Mouse (Mus musculus): ENCODE measurements at regions not wholly inside any gene's neighbourhood (a gene's known extent, or its start where the extent isn't known, plus 50 kb on each side); places are given as distances from the start of the nearest gene placed in this dataset.

DNA sequence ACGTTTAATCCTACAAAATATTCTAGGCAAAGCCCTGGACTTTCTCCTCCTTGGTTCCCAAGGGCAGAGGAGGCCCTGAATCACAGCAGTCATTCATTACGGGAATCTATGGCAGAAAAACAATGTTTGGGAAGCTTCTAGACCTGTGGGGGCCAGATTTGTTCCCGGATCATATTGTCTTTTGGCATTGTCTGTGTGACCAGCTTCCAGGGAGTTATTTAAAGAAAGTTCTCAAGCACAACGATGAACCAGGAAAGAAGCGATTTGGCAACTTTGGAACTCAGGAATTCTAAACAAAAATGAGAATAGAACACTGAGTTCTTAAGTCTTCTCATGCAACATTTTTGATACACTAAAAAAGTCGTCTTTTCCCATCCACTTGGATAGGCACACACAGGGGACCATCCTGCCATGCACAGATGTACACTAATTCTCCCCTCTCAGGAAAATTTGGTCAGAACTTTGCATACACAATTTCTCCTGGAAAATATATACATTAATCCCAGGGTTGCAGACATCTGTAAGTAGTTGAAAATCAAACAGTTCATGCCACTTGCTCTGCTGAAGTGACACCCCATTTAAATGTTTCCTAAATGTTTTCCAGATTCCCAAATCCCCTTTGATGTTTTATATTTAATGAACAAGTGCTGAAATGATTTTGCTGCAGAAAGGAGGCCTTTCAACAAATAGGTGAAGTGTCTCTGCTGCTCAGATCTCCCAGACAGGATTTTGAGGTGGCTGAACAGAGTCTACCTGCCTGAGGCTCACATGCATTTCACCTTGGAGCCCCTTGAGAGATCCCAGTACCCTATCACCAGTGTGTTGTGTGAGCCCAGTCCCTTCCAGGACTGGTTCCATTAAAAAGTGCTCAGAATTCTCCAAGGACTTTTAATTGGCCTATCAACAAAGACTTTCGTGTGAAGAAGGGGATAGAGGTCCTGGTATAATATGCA lies 548.9 kb upstream of the Nrp1 start:
- DNase-seq (ENCODE audit: low spot score in 2 of 2) = peak in 1 of 2 experiments; percentile 20

DNA sequence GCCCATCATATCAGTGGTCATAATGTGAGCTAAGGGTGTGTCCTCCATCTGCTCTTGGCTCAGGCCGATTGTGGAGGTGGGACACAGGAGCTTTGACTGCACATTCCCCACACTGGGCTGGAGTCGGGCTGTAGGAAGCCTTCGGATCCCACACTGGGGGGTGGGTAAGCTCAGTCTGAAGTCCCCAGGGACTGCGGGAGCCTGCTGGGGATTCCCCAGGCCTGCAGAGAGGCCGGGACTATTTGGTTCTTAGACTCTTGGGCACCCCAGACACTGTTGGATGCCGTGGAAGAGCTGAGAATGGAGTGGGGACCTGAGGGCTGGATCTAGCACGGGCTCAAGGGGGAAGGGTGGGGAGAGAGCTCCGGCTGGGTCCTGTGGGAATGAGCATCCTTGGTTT lies 547.1 kb upstream of the Nrp1 start:
- DNase-seq (ENCODE audit: low spot score in 2 of 2) = no peak

DNA sequence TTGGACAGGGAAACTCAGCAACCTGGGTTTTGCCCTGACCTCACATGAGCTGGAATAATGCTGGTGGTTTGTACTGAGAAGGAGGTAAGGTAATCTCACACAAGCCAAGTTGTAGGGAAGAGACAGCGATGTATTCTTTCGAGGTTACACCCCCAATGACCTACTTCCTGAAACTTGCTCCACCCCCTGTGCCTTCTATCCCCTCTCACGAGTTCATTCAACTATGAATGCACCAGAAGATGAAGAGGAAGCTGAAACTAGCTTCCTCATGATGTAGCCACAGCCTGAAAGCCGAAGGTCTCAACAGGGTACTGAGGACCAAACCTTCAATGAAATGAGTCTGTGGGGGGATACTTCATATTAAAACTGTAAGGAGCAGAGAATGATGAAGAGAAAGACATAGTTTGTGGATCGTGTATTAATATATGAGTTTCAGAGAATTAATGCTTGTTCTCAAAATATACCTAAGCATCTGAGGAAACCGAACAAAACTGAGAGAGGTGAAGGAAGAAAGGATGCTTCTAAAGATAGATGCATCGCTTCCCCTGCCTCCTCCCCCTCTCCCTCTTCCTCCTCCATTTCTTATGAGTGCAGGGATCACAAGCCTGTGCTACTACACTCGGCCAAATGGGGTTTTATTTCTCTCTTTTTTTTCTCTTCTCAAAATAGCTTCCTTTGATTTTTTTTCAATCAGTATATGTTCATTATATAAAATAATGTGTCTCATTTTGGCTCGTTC lies 543.5 kb upstream of the Nrp1 start:
- no peak for DNase-seq (ENCODE audit: low spot score in 2 of 2)

DNA sequence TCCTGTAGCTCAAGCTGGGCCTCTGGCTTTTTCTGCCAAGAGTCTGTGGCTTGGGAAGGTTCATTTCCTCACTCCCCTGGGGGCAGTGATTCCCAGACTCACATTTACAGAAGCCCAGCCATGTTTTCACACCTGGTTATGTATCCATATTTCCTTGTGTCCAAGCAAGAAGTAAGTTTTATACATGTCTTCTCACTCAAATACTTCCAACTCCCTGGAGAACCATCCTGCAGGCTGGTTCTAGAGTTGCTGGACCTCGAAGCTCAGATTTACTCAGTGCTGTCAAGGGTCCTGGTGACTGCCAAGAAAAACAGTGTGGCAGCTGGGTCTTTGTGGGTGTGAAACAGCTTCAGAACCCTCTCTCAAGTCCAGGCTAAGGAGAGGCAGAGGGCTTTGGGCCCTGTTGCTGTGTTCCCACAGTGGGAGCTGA lies 537.6 kb upstream of the Nrp1 start:
- DNase-seq (ENCODE audit: low spot score in 2 of 2) = peak in 1 of 2 experiments; percentile 33

DNA sequence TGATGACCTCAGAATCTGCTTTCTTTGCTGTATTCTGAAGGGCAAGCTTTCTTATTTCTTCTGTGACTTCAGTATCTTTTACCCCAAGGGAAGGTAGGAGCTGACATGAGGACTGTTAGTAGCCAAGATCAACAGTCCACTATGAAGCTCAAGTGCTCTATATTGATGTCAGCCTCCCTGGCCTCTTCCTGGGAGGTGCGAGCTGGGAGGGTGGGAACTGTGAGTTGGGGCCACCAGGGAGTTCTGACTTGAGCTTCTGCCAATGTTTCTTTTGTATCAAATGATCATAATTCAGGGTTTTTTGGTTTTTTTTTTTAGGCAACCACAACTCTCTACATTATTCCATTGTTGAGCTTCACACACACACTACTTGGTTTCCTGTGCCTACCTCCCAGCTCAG lies 536.8 kb upstream of the Nrp1 start:
- DNase-seq (ENCODE audit: low spot score in 2 of 2) = peak in 1 of 2 experiments; percentile 53

DNA sequence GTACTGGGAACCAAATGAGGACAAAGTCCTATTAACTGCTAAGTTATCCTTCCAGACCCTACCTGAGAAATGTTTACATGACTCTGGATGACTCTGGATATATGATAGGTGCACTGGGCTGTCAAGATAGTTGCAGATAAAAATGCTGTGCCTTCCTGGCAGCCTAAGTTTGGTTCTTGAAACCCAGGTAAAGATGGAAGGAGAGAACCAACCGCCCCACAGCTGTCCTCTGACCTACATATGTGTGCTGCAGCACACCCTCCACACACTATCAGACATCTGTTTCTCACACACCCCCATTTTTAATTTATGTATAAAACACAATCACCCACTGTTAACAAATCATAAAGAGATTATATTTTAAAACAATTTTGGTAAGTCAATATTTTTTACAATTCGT lies 533.4 kb upstream of the Nrp1 start:
- no peak for DNase-seq (ENCODE audit: low spot score in 2 of 2)

DNA sequence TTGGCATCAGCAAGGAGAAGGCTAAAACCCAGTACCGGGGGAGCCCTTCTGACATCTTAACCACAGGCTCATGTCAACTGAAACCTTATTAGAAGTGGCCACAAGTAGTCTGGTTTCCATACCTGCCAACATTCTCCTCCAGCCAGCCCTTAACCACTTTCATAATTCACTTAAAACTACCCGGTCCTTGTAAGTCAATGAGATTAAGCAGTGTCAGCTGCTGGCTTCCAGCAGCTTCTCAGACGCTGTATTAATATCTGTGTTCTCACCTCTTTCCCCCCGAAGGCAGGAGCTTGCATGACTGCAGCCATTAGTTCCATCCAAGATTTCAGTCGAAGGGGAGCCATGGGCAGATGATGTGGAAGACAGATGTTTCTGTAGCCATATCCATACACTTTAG lies 530.6 kb upstream of the Nrp1 start:
- no peak for DNase-seq (ENCODE audit: low spot score in 2 of 2)

DNA sequence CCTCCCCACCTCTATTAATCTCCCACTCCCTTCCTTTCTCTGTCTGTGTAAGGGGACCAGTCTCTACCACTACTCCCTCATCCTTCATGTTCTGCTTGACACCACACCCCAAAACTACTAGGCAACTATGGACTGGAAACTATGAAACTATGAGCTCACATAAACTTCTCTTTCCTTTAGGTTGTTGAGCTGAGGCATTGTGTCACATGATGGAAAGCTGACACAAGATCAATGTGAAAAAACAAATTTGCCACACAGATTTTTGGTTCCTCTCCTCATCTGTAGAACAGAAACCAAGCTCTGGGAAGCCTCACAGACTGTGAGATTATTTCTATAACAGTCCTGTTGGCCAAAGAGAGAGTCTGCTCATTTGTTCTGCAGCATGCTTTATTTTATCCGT lies 528.7 kb upstream of the Nrp1 start:
- no peak for DNase-seq (ENCODE audit: low spot score in 2 of 2)

DNA sequence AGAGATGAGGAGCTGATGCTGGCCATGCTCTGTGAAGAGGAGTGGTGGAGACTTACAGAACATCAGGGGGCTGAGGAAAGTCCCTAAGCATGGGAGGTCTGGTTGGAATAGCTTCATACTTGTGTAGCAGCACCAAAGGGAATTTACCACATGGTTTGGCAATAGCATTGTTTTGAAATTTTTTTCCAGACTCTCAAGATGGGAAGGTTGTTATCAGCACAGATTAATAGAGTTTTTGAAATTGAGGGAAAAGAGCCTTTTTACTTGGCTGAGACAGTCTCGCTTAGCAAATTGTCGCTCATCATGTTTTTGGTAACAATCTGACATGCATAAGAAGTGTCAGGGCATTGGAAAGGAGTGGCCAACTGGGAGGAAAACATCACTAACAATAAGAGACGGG lies 524.4 kb upstream of the Nrp1 start:
- peak in 1 of 2 experiments; percentile 18 for DNase-seq (ENCODE audit: low spot score in 2 of 2)

DNA sequence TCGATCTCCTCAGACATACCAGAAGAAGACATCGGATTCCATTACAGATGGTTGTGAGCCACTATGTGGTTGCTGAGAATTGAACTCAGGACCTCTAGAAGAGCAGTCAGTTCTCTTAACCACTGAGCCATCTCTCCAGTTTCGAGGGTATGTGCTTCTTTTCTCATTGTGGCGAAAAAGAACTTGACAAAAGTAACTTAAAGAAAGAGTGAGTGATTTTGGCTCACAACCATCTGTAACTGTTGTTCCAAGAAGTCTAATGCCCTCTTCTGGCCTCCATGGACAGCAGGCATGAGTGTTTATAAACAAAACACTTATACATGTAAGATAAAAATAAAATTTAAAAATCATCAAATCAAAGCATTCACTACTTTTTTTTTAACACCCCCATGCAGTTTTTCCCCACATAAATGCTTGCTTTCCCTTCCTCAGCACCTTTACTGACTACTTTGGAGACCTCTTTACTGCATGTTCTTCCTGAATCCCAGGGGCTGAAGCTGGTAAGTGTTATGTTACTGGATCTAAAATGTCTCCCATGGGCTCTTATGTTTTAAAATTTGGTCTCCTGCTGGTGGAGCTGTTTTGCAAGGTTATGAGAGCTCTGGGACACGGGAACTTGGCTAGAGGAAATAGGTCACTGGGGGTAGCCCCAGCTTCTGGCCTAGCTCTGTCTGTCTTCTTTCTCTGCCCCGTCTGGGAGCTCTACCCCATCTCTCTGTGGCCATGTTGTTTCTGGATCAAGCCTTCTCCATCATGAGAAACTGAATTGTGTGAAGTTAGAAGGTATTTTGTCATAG lies 521.8 kb upstream of the Nrp1 start:
- no peak for DNase-seq (ENCODE audit: low spot score in 2 of 2)

DNA sequence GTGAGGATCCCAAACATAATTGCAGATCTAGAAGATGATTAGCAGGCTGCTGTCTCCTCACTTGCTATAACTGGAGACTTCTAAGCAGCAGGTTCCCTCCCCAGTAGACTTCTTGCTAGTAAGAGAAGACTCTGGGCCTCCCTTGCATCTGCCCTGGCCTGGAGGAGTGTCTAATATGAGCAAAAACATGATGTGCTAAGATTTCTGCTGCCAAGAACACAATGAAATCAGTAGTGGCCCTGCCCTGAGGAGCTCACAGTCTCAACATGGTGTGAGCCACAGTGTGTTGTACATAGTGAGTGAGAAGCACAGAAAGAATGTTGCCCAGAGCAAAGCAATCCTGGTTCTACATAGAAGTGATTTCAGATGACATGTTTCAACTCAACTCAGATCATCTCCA lies 520.1 kb upstream of the Nrp1 start:
- DNase-seq (ENCODE audit: low spot score in 2 of 2) = no peak

DNA sequence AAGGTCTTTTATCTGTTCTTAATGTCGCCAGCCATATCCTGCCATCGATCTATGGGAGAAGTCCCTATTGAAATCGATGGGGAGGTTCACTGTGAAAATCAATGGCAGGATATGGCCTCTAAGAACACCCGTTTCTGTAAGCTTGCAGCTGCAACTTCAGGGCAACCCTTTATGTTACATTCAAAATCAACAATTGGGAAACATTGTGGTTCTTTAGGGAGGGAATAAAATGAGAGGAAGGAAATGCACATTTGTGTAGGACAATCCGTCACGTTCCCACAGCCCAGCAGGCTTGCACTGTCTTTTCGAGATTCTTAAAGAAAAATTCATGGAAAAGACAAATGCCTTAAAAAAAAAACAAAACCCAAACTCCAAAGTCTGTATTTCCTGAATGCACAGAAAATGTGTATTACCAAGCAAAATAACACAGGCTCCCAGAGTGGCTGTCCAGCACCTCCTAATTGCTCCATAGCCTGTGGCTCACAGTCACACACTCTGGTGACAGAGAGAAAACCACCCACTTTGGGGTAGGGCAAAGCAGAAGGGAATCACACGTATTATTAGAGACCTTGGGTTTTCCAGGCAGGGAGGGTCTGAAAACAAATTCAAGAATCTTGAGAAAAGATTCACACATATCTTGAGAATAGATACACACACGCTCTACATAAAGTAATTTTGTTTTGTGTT lies 510.9 kb upstream of the Nrp1 start:
- no peak for DNase-seq (ENCODE audit: low spot score in 2 of 2)

DNA sequence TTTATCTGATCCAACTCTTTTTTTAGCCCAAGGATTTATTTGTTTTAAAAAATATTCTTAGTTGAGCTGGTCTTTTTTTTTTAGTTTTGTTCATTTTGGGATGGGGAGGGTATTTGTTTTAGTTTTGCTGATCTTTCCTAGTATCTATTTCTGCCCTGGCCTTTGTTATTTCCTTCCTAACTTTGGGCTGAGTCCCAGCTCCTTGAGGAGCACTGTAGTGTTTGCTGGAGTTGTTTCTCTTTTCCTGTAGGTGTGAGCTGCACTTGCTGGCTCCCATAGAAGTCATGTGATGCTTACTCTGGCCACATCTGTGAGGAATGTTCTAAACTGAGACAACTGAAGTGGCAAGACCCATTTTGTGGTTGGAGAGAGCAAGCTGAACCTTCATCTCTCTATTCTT lies 508.5 kb upstream of the Nrp1 start:
- no peak for DNase-seq (ENCODE audit: low spot score in 2 of 2)

DNA sequence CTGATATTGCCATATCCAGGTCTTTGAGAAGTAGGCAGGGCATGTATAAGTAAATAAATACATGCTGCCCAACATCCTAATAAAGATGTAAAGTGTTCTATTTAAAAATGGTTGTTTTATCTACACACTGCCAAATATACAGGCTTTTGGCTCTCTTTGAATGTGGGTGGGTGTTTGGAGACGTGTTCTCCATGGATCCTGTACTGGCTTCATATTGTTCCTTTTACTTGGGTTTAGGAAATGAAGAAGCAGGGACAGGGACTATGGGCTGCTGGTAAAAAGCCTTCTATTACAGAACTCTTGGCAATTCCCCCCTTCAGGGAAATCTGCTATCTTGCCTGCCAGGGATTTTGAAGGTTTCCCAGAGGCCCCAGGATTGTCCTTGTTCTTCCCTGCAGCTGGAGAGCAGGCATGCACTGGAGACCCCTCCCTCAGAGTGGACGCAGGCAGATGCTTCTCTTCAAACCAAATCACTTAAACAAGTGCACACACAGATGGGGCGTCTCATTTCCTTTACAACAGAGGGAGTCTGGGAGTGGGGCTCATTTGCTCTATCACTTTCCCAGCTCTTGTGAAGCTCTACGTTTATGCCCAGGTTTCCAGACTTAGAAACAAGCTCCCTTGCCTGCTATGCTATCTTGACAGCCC lies 502.6 kb upstream of the Nrp1 start:
- no peak for DNase-seq (ENCODE audit: low spot score in 2 of 2)

DNA sequence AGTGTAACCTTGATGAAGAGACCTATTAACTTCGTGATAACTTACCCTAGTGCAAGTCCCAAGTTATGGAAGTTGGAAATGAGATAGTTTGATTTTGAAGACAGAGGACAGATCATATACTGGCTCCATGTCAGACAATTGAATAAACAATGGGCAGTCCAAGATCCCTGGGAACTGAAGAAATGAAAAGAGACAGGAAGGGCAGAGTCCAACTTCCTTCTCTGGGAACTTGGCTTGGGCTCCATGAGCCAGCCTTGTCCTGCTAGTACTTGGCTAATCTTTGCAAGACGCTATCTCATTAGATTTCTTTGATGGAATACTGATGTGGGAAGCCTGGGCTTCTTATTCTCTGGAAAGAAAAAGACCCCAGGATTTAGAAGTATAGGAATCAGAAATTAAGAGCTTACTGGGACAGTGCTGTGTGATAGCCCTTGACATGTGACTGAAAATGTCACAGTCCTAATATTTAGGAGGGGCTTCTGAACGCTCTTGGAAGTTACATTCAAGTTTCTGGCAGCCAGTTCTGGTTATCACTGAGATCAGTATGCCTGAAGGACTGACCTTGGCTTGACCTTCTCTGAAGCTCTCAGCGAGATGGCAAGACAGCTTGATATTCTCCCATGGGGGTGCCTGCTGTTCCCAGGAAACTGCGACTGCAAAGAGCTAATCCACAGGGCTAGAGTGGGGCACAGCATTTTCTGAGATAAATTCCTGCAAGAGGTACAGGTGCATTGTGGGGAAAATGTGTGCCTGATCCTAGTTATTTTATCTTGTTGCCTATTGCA lies 501.9 kb upstream of the Nrp1 start:
- DNase-seq (ENCODE audit: low spot score in 2 of 2) = no peak

DNA sequence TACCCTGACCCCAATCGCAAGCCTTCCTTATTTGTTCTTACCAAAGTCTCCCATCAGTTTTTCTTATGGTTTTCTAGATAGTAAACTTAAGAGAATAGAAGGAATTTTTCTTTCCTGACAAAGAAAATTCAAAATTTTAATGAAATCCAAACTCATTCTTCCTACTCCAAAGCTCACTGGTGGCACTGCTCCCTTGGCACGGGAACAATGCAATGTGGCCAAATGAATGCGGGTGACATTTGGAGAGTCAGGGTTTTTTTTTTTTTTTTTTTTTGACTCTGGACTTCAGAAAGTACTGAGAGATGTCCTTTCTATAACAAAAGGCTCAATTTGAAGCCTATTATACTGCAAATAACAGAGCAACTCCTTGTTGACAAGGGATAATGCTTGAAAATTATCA lies 499.4 kb upstream of the Nrp1 start:
- no peak for DNase-seq (ENCODE audit: low spot score in 2 of 2)

DNA sequence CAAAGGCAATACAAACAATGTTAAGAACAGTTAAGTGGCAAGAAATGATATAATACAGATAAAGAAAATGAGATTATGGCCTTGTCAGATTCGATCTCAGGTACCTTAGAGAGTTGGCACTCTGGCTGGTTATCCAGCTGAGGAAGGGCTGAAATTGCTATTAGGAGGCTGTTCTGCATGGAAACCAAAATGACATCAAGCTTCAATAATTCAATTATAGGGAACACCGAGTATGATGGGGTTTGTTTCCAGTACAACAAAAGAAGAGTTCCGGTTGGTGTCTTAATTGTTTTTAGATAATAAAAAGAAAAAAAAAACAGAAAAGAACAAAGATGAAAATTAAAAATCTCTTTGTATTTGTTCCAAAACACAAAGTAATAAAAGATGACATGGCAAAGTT lies 498.0 kb upstream of the Nrp1 start:
- DNase-seq (ENCODE audit: low spot score in 2 of 2) = no peak

DNA sequence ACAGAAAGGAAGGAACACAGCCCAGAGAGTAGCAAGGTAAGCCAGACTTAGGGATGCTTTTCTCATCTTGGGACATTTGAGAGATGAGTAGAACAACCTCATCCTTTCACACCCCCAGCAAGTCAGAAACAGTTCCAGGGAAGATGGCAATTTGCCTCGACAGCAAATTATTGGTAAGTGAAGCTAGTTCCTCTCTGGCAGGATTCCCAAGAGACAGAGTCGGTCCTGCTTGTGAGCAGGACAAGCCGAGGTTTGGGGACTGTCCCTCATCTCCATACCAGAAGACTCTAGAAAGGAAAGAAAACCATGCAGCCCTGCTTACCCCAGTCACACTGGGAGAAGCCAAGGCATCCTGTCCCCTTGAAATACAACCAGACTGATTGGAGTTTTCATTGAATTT lies 497.5 kb upstream of the Nrp1 start:
- DNase-seq (ENCODE audit: low spot score in 2 of 2) = no peak

DNA sequence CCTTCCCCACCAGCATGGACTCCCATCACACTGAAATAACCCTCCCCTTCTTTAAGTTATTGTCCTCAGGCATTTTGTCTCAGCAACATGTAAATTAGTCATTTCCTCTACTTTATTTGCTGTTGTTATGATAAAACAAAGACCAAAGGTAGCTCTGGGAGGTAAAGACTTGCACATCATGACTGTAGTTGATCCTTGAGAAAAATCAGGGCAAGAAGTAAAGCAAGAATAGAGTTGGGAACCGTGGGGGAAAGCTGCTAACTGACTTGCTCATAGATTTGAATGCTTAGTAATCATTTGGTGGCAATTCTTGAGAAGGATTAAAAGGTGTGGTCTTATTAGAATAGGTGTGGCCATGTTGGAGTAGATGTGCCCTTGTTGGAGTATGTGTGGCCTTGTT lies 473.8 kb upstream of the Nrp1 start:
- DNase-seq (ENCODE audit: low spot score in 2 of 2) = no peak

DNA sequence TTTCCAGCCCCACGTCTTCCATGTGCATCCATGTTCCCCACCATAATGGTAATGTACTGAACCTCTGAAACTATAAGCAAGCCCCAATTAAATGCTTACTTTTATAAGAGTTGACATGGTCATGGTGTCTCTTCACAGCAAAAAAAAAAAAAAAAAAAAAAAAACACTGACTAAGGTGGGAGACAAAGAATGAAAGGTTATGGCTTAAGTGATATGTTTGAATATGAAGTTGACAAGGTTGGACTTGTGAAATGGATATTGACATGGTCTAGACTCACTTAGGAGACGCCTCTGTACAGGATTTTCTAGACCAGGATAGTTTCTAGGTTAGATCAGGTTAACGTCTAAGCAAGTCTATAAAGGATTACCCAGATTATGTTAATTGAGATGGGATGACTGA lies 473.2 kb upstream of the Nrp1 start:
- DNase-seq (ENCODE audit: low spot score in 2 of 2) = no peak
